Mouse (Mus musculus) fibroblast of lung, adult 2 months (primary cell): ENCODE measurements at regions not wholly inside any gene's neighbourhood (a gene's known extent, or its start where the extent isn't known, plus 50 kb on each side); places are given as distances from the start of the nearest gene placed in this dataset.
A peak's percentile ranks its signal among the peaks of the same experiment; 100 is the strongest.

ENCODE experiments used
- DNase-seq: peaks from one replicate; pipeline ENCODE4 v3.0.0-alpha.2; 2011; ENCODE audit warnings: low read depth

DNA sequence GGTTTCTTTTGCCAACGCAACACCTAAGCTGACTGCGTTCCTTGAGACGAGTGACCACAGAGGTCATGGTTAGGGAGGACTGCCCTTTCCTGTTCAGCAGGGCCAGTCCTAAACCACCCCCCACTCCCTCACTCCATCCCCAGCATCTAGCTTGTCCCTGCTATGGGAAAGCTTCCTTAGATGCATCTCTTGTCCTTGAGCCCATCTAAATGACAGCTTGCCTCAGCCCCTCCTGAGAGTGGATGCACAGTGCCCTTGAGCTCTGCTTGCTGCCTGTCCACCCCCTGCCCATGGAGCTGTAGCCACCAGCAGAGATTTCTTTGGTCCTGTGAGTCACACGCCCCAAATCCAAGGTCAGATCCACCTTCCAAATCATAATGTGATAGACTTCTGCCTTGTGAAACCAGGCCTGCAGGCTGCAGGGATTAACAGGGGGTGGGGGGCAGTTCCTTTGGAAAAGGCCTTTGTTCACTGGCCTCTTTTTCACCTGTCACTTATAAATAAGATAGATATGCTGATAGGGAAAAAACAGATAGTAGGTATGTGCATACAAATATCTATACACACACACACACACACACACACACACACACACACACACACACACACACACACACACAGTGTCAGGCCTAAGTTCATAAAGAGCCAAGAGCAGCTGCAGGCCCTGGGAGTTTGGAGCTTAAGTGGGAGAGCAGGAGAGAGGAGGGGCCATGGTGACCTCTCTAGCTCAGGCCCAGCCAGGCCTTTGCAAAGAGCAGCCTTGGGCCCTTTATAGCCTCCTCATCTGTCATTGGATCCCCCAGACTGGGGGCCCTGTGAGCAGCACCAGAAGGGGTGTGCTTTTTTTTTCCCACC, 56.4 kb upstream of the Adra2c start:
- DNase-seq: no peak

DNA sequence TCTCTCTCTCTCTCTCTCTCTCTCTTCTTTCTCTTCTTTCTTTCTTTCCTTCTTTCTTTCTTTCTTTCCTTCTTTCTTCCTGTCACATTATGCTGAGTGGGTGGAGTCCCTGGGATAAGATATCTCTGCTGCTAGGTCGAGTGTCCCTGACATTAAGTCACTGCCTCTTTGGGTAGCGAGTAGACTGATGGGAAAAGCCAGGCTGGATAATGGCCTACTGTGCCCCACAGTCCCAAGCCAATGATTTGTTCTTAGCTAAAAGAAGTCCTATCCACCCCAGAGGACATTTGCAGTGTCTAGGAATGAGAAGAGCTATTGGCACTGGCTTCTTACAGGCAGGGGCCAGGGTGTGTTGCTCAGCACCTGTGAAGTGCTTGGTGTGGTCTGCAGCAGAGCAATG, 61.8 kb upstream of the Adra2c start:
- DNase-seq: no peak

DNA sequence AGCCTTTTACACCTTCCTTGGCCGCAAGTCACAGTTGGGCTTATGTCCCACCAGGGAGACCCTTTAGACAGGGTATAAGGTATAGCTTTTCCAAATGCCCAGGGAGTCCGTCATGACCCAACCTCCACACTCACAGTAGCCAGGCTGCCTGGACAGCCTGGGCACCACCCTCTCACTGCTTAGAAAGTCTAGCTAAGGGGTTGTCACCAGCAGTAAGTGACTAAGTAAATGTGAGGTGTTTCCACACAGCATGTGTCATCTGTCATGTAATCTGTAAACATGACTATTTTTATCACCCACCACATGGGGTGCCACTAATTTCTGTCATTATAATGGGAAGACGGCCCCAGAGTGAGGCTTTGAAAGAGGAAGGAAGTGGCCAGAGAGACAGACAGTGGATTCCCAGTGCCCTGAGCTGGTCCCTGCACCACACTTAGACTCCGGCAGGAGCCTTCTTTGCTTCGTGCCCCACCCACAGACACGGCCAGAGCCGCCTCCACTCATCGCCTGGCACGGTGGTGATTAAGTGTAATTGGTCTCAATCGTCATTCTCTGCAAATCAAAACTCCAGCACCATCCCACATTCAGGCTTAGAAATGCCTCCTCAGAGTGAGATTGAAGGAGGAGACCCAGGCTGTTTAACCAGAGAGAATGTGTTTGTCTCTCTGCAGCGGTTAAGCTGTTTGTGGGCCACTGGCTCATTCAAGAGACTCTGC, 62.5 kb upstream of the Adra2c start:
- no peak for DNase-seq

DNA sequence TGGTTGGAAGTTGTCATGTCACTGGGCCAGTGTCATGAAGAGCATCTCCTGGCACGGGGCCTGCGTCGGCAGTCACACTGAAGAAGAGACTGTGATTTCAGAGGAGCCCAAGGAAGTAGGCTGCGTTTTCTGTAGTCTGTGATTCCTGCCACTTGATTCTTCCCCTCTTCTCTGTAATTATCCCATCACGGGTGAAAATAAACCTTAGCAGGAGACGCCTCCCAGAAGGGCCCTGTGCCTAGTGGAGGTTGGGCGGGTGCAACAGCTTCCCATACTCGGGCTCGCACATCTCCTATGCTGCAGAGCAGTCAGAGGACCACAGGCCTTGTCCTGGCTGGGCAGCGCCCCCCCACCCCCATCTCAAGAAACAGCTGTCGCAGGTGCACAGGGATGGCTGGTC, 63.1 kb upstream of the Adra2c start:
- DNase-seq: no peak

DNA sequence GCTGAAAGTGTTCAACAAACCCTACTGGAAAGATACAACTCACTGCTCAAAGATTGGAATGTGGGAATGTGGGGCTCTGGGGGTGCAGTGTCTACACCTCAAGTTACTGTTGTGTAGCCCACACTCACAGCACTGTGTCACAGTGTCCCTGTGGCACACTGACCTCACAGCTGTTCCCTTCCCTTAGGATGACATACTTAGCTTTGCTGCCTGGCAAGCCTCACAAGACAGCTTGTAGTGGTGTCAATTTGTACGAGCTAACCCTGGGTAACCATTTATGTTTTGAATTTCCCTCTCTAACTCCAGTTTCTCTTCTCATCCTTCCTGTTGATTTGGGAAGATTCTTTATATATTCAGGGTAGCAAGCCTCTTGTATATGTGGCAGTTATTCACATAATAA, 68.8 kb upstream of the Adra2c start:
- DNase-seq: no peak

DNA sequence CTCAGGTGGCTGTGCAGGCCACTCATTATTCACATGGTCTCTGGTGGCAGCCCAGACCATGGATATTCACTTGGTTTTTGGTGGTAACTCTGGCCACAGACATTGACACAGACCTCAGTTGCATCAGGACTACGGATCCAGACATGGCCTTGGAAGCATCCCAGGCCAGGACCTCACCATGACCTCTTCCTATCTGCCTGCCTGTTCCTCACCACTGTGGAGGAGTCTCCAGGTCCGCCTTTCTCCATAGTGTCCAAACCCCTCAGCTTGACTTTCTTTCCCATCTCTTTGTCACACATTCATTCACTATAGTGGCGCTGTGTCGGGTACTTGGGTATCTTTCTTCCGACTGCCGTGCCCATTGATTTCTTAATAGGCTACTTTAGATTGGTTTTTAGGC, 74.1 kb upstream of the Adra2c start:
- no peak for DNase-seq

DNA sequence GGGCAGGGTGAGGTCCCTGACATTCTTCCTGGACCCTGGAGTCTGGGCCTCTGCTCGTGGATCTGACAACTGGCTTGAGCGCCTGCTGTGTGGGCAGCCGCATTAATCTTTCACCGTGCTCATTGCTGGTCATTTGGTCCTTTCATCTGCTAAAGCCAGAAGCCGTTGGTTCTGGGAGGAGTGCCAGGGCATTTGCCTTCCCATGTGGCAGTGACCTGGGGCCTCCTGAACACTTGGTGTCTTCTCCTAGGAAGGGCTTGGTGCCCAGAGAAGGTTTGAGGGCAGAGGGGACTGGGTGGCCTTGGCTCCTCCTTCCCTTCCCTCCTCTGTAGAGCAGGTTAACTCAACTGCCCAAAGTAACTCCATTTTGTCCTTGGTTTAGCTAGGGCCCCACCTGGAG, 79.7 kb upstream of the Adra2c start:
- DNase-seq: no peak

DNA sequence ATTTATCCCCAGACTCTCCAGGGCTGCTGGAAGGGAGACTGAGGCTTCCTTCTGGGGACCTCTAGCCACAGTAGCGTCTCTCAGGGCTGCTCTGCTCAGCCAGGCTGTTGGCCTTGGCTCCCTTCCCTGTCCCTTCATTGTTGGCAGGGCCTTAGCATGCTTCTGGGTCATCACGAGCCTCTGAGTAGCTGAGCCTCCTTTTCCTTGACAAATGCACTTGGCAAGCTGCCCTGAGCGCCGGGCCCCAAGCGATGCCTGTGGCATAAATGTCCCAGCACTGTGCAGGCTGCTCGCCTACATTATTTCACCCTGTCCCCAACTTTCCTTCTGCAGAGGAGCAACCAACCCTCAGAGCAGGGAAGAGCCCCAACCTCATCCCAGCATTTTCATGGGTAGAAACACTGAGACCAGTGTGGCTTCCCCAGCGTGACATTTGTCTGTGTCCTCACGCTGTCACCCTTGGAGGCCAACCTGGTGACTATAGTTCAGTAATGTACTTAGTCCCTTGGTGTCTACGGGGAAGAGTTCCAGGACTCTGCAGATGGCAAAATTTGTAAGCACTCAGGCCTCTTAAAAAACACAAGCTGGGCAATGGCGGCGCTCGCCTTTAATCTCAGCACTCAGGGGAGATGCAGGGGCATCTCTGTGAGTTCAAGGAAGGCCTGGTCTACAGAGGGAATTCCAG, 83.7 kb upstream of the Lrpap1 start:
- DNase-seq: peak; percentile 12

DNA sequence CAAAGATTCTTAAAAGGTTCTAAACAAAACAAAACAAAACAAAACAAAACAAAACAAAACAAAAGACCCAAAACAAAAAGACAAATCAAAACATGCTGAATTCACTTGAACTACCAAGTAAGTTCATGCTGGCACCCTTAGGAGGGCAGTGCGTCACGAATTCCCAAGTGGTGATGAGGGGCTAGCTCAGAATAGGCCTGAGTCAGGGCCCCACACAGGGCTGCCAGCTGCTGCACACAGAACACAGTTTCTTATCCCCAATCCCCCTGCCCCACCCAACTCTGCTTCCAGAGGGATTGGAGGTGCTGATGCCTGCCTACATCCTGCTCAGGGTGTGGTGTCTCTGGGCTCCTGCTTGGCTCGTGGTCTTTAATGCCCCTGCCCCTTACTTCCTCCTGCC, 80.3 kb upstream of the Lrpap1 start:
- DNase-seq: no peak

DNA sequence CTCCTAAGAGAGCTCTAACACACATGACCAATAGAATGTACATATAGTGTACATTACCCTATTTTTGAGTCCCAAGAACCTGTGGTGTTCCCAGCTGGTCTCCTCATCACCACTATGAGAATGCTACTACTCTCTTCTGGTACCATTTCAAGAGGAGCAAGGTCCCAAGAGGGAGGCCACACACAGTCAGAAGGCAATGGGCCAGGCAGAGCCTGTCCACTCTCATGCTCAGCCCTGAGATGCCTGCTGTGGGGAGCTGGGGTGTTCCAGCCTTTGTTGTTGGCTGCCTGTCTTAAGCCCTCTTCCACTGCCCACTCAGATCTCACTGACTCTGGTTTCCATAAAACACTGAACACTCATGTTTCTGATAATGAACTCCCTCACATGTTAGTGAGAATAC, 79.7 kb upstream of the Lrpap1 start:
- DNase-seq: no peak

DNA sequence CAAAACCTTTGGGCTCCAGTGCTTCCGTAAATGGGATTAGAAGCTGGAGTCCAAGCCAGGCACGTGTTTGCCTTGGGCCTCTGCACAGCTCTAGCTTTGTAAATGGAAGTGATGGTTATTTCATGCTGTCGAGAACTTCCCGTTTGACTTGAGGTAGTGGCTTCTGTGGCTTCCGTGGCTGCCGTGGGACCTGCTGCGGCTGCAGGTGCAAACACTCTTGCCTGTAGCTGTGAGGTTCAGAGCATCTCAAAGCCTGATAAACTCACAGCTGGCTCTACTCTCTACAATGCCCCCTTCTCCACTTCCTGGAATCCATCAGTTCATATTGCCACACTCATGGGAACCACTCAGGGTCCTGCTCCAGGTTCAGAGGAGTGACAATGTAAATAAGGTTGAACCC, 77.9 kb upstream of the Lrpap1 start:
- DNase-seq: no peak

DNA sequence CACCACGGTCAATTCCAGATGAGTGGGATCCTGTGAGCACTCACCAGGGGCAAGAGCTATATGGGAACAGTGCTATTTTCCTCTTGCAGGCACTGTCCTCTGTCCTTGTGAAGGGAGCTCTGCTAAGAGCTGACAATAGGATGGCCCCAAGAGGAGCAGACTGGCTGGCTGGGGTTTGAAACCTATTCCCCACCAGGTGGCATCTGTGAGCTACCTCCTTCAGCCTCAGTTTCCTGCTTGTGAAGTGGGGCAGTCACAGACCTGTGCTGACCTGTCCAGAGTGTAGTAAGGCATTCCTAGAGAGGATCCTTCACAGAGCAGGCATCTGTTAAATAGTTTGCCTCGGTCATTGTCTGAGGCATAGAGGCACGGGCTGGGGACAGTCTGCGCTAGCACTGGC, 71.8 kb upstream of the Lrpap1 start:
- no peak for DNase-seq

DNA sequence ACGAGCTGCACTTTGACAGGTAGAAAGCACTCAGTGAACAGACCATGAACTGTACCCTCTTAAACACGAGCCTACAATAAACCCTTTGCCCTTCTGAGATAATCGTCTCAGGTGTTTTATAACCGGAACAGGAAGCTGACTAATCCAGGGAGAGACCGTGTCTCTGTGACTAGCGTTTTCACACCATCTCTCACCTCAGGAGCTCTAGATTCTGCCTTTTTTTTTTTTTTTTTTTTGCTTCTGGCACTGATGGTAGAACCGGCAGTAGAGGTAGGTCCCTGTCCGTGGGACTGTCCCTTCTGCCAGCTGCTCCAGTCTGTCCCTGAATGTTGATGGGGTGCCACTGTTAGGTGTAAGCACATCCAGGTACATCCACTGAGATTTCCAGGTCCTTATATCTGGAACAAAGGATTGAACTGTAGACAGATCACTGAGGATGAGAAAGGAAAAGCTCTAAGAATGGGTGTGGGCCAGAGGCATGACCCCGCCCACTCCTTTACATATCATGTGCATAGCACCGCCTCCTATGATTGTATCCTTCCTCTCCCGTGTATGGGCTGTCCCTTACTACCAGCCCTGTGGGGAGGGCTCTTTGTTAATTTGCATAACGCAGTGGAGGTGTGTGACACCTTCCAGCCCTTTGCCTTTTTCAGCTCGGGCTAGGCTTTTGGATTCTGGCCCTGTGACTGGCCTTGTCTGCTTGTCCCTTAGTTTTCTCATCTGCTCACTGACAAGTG, 70.7 kb upstream of the Lrpap1 start:
- DNase-seq: no peak

DNA sequence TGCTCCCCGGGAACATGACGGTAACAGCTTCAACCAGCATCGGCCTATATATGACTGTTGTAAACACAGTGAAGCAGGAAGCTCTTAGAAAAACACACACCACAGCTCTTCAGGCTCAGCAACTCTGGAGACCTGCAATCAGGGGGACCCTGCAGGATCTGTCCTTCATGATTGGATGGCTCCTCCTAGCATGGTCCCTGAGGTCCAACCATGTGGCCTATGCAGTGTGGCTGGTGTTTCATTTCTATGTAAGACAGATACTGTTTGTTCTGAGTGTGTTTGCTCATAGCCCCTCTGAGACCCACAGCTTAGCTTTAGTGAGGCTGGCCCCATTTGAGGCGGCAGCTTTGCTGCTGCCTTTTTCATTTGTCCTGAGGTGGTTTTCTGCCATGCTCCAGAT, 68.8 kb upstream of the Lrpap1 start:
- DNase-seq: no peak

DNA sequence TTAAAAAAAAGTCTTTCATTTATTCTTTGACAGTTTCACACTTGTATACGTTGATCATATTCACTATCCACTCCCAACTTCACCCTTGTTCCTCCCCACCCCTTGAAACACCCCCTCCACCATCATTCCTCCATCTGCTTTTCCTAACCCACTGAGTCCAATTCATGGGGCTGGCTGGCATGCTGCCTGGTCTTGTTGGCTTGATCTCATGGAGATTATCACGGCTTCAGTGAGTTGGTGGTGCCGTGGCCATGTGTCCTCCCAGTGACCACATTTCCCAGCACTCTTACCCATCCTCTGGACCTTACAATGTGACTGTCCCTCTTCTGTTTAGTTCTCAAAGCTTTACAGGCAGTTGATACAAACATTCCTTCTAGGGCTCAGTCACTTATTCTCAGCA, 65.8 kb upstream of the Lrpap1 start:
- DNase-seq: no peak

DNA sequence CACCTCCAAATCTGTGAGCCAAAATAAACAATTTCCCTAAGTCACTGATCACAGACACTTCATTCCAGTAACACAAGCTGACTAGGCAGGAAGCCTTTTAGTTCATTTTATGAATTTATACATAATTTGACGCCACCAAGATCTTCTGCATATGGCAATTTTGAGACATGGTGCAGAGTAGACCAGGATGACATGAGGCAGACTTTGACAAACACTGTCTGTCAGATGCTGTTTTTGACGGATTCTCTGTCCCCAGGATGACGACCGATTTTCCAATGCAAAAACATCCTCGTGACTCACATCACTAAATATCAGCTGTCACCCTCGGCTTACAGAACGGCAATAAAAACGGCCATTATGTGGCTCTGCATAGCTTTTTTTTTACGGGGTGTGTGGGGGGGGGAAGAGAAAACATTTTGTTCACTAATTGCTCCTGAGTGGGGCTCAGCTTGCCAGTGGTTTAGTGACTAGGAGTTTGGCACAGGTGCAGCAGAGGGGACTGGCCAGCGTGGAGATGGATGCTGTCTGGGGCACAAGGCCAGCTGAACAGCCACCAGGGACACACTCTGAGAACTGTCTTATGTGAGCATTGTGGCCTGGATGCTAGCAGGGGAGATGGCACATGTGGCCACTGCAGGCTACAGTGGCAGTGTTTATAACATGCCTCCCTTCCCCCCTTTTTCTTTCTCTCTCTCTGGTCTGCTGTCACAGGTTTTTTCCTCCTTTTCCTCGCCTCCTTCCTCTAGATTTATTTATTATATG, 65.0 kb upstream of the Lrpap1 start:
- DNase-seq: no peak

DNA sequence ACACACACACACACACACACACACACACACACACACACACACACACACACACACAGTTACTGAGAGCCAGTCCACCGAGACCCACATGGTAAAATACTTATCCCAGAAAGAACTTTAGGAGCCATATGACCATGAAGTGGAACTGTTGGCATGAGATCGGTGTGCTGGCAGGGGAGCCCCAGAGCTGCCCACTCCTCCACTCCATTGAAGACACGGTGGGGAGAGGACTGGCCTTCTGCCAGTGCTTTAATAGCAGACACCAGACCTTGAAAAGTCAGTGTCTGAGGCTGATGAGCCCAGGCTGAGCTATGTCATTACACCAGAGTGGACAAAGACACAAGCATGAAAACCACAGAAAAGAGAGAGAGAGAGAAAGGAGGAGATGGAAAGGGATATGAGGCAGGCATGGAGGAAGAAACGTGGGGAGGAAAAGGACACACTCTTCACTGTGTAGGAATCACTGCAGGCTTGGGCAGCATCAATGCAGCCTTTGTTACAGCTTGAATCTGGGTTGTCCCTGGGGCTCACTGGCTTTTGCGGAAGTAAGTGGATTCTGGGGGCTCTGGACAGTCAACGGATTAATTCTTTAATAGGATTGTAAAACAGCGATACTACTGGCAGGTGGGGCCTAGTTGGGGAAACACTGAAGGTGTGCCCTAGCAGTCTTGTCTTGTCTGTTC, 64.2 kb upstream of the Lrpap1 start:
- no peak for DNase-seq

DNA sequence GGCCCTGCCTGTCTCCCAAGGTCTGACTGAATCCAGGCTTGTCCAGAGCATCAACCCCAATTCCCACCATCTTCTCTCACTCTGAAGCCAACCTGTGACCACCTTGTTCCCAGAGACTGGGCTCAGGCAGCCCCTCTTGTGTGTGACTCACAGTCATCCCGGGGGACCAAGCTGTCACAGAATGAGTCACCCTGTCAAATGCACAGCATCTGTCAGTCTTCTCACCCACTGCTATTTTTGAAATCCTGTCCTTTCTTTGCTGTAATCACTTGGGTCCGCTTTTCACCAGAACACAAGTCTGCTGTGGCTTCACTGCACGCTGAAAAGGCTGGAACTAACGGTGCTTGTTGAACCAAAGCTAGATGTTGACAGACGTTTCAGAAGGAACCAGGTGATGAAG, 63.3 kb upstream of the Lrpap1 start:
- no peak for DNase-seq

DNA sequence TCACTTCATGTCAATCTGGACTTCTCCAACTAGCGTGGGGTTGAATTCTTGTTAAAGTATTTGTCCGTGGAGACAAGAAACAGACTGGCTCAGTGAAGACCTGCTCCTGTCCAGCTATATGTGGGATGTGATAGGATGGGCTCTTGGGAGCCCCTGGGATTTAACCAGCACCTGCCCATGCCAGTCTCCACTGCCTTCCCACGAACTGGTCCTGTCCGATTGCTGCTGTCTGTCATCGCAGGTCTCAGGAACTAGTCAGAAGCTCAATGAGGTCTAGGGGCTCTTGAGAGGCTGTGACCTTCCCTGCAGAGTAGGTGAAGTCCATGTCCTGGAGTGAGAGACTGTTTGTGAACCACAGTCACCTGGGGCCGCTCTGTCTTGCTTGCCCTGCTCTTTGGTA, 62.8 kb upstream of the Lrpap1 start:
- no peak for DNase-seq

DNA sequence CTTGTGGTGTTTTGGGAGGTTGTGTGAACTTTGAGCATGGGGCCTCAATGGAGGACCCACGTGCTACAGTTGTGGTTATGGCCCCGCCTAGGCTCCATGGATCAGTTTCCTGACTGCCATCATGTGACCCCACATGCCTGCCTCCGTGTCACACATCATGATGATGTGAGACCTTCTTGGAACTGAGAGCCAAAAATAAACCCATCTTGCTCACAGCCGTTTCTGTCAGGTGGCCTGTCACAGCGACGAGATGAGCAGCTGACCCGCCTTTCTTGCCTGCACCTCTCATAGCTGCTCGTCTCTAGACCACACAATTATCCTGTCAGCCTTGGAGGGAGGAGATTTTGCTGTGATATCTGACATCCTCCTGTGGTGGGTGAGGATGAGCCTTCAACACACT, 60.4 kb upstream of the Lrpap1 start:
- no peak for DNase-seq

DNA sequence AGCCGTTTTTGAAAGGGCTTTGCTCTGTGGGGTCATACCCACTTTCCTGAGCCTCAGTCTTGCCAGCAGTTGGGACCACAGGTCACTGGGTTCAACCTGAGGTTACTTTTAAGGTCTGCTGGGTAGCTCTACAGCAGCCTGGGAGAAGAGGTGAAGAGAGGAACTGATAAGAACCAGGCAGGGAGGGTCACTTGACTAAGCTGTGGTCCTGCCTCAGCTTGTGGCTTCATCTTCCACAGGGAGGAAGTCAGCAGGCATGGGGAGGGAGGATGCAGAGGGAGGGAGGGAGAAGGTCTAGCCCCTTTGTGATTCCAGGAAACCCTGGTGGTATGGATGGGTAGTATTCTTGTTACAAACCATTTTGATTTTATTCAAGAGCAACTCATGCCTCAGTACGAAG, 59.9 kb upstream of the Lrpap1 start:
- no peak for DNase-seq
